Mouse (Mus musculus): Measurements from ENCODE around the gene Palld. TPM values are rescaled to one million over a fixed set of nuclear protein-coding genes. Genes with fewer than 3 reads are reported as not detected.

The Palld gene
- total and polyA plus RNA-seq, 3 experiments = 0.87 to 7.1 (median 2.6) TPM

DNA sequence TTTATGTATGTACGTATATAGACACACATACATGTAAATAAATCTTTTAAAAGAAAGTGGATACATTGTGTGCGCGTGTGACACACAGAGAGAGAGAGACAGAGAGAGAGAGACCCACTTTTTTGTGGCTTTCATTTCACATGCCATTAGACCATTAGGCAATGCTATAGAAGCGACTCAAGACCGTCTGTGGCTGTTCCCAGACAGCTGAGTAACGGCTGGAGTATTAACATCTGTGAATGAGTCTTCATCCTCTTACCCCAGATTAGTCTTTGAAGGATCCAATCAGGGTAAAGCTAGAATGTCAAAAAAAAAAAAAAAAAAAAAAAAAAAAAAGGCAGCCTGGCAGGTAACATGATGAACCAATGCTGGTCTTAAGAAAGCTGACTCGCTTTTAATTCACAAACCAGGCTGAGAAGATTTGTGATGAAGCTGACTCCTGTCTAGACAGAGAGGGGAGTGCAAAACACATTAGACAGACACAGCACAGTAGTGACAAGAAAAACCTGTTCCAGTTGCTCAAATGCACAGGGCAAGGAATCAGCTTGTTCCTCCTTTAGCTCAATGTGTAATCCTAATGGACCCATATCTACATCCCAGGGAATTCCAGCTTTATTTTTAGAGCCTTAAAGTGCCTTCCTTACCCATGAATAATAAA, 204.6 kb downstream of the Palld start:
- dilution Hi-C loops (cut with MboI; ENCODE audit: extremely low pct_ligation_motif_present, extremely low pct_unique_long_range_greater_than_20kb, low sequenced_read_pairs) (no loop called here), in situ Hi-C loops (cut with MboI; ENCODE audit: low pct_ligation_motif_present, low pct_unique_long_range_greater_than_20kb, low sequenced_read_pairs) (loop anchor here (10.0 kb wide), 1 partner anchor 163 kb away; no protein-coding TSS in a partner anchor)
- TF ChIP-seq RAD21 (IDR thresholded peaks at IDR 0.05; ENCODE audit: low read depth, low read length) = no peak
- no peak for TF ChIP-seq ZMIZ1 (IDR thresholded peaks at IDR 0.05; ENCODE audit: low read depth, low read length)
- TF ChIP-seq ZNF384 (IDR thresholded peaks at IDR 0.05; ENCODE audit: low read depth, low read length) = peak; percentile 30; the same call in 1 of the 2 replicates
- no peaks in the 10 kb centered on the region for H3K79me2 ChIP-seq (replicated peaks; ENCODE audit: control insufficient read depth, extremely low read depth, insufficient read depth, poor library complexity, severe bottlenecking)
- no peaks in the 10 kb centered on the region for H3K27me3 ChIP-seq (replicated peaks)
- H3K27ac ChIP-seq (ENCODE audit: insufficient read depth, low read depth) = no peak overlapping the region
- no peak overlapping the region for H3K4me3 ChIP-seq (replicated peaks in 1 of 3; ENCODE audit: low read depth in 2 of 3, low read length in 2 of 3, poor library complexity in 1 of 3)
- H3K9me3 ChIP-seq (replicated peaks; ENCODE audit: low read length) = no peaks in the 10 kb centered on the region
- H3K36me3 ChIP-seq (replicated peaks in 1 of 2; ENCODE audit: control insufficient read depth in 1 of 2, insufficient read depth in 1 of 2, low read length in 1 of 2) = no peaks in the 10 kb centered on the region
- no peak for DNase-seq (ENCODE audit: extremely low read depth)
- no peak overlapping the region for H3K9ac ChIP-seq (ENCODE audit: insufficient read depth, low read depth)
- no peak overlapping the region for H3K4me2 ChIP-seq (ENCODE audit: insufficient read depth, low read depth, poor library complexity, severe bottlenecking)
- H3K4me1 ChIP-seq (ENCODE audit: control insufficient read depth in 1 of 2, insufficient read depth in 2 of 2) = peaks cover 0 to 3% of the 10 kb centered on the region in 2 experiments; a peak in 1 of 4 replicates

DNA sequence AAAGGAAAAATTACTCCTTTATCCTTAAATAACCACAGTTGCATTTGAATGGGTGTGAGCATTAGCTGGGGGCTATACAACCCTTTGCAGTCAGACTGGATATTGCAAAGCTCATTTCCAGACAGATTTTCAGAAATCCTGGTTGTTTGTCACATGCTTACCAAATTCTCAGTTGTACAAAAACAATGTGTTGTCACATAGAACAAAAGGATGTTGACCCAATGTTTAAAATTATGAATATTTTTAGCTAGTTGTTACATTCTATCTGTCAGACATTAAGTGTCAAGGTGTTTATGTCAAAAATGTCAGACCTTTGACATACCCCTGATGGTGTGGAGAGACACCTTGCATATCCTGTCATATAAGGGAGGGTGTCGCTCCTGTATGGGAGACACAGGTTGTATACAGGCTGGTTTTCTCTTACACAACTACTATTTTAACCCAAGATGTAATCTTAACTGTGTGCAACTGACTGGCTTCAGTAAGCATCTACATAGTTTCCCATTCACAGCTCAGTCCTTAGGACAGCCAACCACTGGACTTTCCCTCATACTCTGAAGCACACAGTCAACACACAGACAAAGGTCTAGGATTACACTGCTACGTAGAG, 205.5 kb downstream of the Palld start:
- H3K36me3 ChIP-seq (replicated peaks in 1 of 2; ENCODE audit: control insufficient read depth in 1 of 2, insufficient read depth in 1 of 2, low read length in 1 of 2) = no peaks in the 10 kb centered on the region
- dilution Hi-C loops (cut with MboI; ENCODE audit: extremely low pct_ligation_motif_present, extremely low pct_unique_long_range_greater_than_20kb, low sequenced_read_pairs) (no loop called here), in situ Hi-C loops (cut with MboI; ENCODE audit: low pct_ligation_motif_present, low pct_unique_long_range_greater_than_20kb, low sequenced_read_pairs) (loop anchor here (10.0 kb wide), 1 partner anchor 162 kb away; no protein-coding TSS in a partner anchor)
- H3K27me3 ChIP-seq (replicated peaks) = no peaks in the 10 kb centered on the region
- peaks cover 0 to 3% of the 10 kb centered on the region in 2 experiments; a peak in 1 of 4 replicates for H3K4me1 ChIP-seq (ENCODE audit: control insufficient read depth in 1 of 2, insufficient read depth in 2 of 2)
- H3K4me2 ChIP-seq (ENCODE audit: insufficient read depth, low read depth, poor library complexity, severe bottlenecking) = no peak overlapping the region
- H3K9ac ChIP-seq (ENCODE audit: insufficient read depth, low read depth) = no peak overlapping the region
- no peak overlapping the region for H3K27ac ChIP-seq (ENCODE audit: insufficient read depth, low read depth)
- no peak overlapping the region for H3K4me3 ChIP-seq (replicated peaks in 1 of 3; ENCODE audit: low read depth in 2 of 3, low read length in 2 of 3, poor library complexity in 1 of 3)
- TF ChIP-seq MAX (IDR thresholded peaks at IDR 0.05; ENCODE audit: low read length) (no peak), E2F4 (IDR thresholded peaks at IDR 0.05; ENCODE audit: insufficient replicate concordance, low read depth, low read length) (no peak), ZC3H11A (IDR thresholded peaks at IDR 0.05; ENCODE audit: low read depth, low read length) (no peak), KAT2A (IDR thresholded peaks at IDR 0.05; ENCODE audit: insufficient replicate concordance, low read length) (no peak)
- no peak for DNase-seq (ENCODE audit: extremely low read depth)
- no peaks in the 10 kb centered on the region for H3K79me2 ChIP-seq (replicated peaks; ENCODE audit: control insufficient read depth, extremely low read depth, insufficient read depth, poor library complexity, severe bottlenecking)
- H3K9me3 ChIP-seq (replicated peaks; ENCODE audit: low read length) = no peaks in the 10 kb centered on the region

DNA sequence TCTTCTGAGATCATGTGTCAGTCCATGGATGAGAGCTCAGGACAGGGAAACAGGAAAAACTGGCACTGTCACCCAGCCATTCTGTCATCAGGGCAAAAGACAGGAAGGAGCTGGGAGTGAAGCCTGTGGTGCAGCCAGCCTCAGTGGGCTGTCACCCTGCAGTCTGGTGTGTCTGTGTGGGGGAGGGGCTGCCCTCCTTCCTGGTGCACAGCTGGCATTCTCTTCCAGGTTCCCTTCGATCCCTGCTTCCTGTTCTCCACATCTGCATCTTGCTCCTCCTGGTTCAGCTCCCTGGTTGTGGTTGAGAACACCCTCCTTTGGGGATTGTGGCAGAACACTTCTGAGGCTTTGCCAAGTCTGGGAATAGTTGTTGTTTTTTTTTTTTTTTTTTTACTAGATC, 207.1 kb downstream of the Palld start:
- no peak overlapping the region for H3K4me3 ChIP-seq (replicated peaks in 1 of 3; ENCODE audit: low read depth in 2 of 3, low read length in 2 of 3, poor library complexity in 1 of 3)
- H3K36me3 ChIP-seq (replicated peaks in 1 of 2; ENCODE audit: control insufficient read depth in 1 of 2, insufficient read depth in 1 of 2, low read length in 1 of 2) = no peaks in the 10 kb centered on the region
- dilution Hi-C loops (cut with MboI; ENCODE audit: extremely low pct_ligation_motif_present, extremely low pct_unique_long_range_greater_than_20kb, low sequenced_read_pairs) (no loop called here), in situ Hi-C loops (cut with MboI; ENCODE audit: low pct_ligation_motif_present, low pct_unique_long_range_greater_than_20kb, low sequenced_read_pairs) (loop anchor here (10.0 kb wide), 1 partner anchor 161 kb away; no protein-coding TSS in a partner anchor)
- no peak overlapping the region for H3K27ac ChIP-seq (ENCODE audit: insufficient read depth, low read depth)
- H3K4me1 ChIP-seq (ENCODE audit: control insufficient read depth in 1 of 2, insufficient read depth in 2 of 2) = peaks cover 0 to 3% of the 10 kb centered on the region in 2 experiments; a peak in 1 of 4 replicates
- no peaks in the 10 kb centered on the region for H3K27me3 ChIP-seq (replicated peaks)
- no peaks in the 10 kb centered on the region for H3K79me2 ChIP-seq (replicated peaks; ENCODE audit: control insufficient read depth, extremely low read depth, insufficient read depth, poor library complexity, severe bottlenecking)
- no peak overlapping the region for H3K9ac ChIP-seq (ENCODE audit: insufficient read depth, low read depth)
- no peak overlapping the region for H3K4me2 ChIP-seq (ENCODE audit: insufficient read depth, low read depth, poor library complexity, severe bottlenecking)
- no peak for DNase-seq (ENCODE audit: extremely low read depth)
- H3K9me3 ChIP-seq (replicated peaks; ENCODE audit: low read length) = no peaks in the 10 kb centered on the region
- TF ChIP-seq SMC3 (IDR thresholded peaks at IDR 0.05; ENCODE audit: low read depth, low read length) (no peak), PAX5 (IDR thresholded peaks at IDR 0.05; ENCODE audit: low read length) (no peak), MAZ (IDR thresholded peaks at IDR 0.05; ENCODE audit: low read depth, low read length) (no peak), RCOR1 (conservative IDR thresholded peaks at IDR 0.05; ENCODE audit: low read depth, low read length) (no peak), GABPA (IDR thresholded peaks at IDR 0.05; ENCODE audit: insufficient replicate concordance, low read depth, low read length) (no peak), MXI1 (IDR thresholded peaks at IDR 0.05; ENCODE audit: low read depth, low read length) (no peak), ZKSCAN1 (IDR thresholded peaks at IDR 0.05; ENCODE audit: borderline replicate concordance, low read depth, low read length) (no peak), CTCF (conservative IDR thresholded peaks at IDR 0.05 in 1 of 2, IDR thresholded peaks at IDR 0.05 in 1 of 2; ENCODE audit: low read depth in 2 of 2, low read length in 2 of 2) (no peak), JUN (IDR thresholded peaks at IDR 0.05; ENCODE audit: insufficient read depth, low read depth, low read length) (no peak), MEF2A (IDR thresholded peaks at IDR 0.05; ENCODE audit: borderline replicate concordance, low read depth, low read length) (no peak)
